Comparison of ENCODE assay signal across 8 mouse cellular contexts in the genomic region with DNA sequence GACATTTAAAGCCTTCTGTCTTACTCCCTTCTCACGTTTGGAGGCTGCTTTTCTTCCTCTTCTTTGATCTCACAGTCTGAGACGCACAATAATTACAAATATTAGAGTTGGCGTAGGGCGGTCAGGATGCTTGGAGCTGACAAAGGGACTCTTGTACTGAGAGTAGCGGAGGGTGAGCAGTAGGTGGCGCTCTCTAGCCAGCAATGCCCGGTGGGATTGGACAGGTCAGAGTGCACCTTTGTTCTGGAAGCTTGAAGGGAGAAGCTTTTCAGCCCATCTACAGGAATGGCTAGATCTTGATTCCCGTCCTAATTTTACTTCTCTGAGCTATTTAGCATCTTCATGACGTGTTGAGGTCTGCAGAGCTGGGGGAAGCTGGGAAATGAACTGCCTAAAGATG.
DNase-seq lines count a peak whose midpoint lies in the region; ATAC-seq and TF ChIP-seq lines count a peak whose summit lies in the region.

No protein-coding gene starts in this region.

- H3K4me1 ChIP-seq in cerebellum, adult 2 months (ENCODE audit: control insufficient read depth, insufficient read depth, low read length) = no peaks in the 10 kb centered on the region
- peaks cover 3% of the 10 kb centered on the region; the same call in 1 of the 2 replicates for H3K4me1 ChIP-seq in hindbrain, embryonic 13.5 days (replicated peaks)

- peak; percentile 95 for TF ChIP-seq CTCF in cerebellum, adult 2 months (IDR thresholded peaks at IDR 0.05; ENCODE audit: borderline replicate concordance, insufficient read depth, low read depth, low read length)

- H3K27ac ChIP-seq in cerebellum, adult 2 months (ENCODE audit: insufficient read depth, low read length) = no peak overlapping the region
- no peak overlapping the region for H3K27ac ChIP-seq in hindbrain, embryonic 13.5 days

- H3K9me3 ChIP-seq in hindbrain, embryonic 13.5 days = no peaks in the 10 kb centered on the region; the same call in 1 of the 2 replicates

- peak overlapping the region; percentile 22 for H3K4me2 ChIP-seq in hindbrain, embryonic 13.5 days

- H3K27me3 ChIP-seq in cerebellum, adult 2 months (ENCODE audit: control insufficient read depth, insufficient read depth, low read length) = no peaks in the 10 kb centered on the region
- no peaks in the 10 kb centered on the region for H3K27me3 ChIP-seq in hindbrain, embryonic 13.5 days

- DNase-seq in MN1 (ENCODE audit: low spot score) = peak; percentile 21
- DNase-seq in cerebellum, adult 2 months = peak; percentile 61 to 76
- DNase-seq in layer of hippocampus, postnatal 25 days (ENCODE audit: extremely low spot score in 1 of 2, low spot score in 1 of 2) = peak; percentile 65 to 90
- DNase-seq in lung, postnatal 4 days = peak; percentile 77 to 84
- DNase-seq in right cerebral cortex, adult 18-20 months = peak; percentile 65
- DNase-seq in urinary bladder, adult 18-20 months (ENCODE audit: low spot score in 2 of 2) = peak; percentile 63 to 64

- TF ChIP-seq POLR2A in cerebellum, adult 2 months (IDR thresholded peaks at IDR 0.05; ENCODE audit: borderline replicate concordance, insufficient read depth, low read length) = no peak

- no peaks in the 10 kb centered on the region for H3K36me3 ChIP-seq in hindbrain, embryonic 13.5 days

- 6% methylated on average over 9 of the region's 9 CpGs for WGBS in cerebellum, adult 2 months
- 10% methylated on average over 9 of the region's 9 CpGs for WGBS in hindbrain, embryonic 13.5 days

- ATAC-seq in frontal cortex, adult (ENCODE audit: low TSS enrichment) = peak; percentile 77
- peak; percentile 94 for ATAC-seq in hindbrain, embryonic 13.5 days (ENCODE audit: low FRiP score)

- peak overlapping the region; percentile 62; the same call in 1 of the 2 replicates for H3K9ac ChIP-seq in hindbrain, embryonic 13.5 days

- H3K4me3 ChIP-seq in cerebellum, adult 2 months (replicated peaks; ENCODE audit: insufficient read depth, low read depth, low read length) = no peak overlapping the region
- H3K4me3 ChIP-seq in hindbrain, embryonic 13.5 days = no peak overlapping the region

Comparison
In these comparisons a context has a peak if more than half of its experiments do, and no peak if none do; other contexts are left out.
1. DNase-seq: peak in every context shown above with its lines; median percentile 80 in lung, postnatal 4 days; 78 in layer of hippocampus, postnatal 25 days; 68 in cerebellum, adult 2 months; 65 in right cerebral cortex, adult 18-20 months; 64 in urinary bladder, adult 18-20 months; 21 in MN1.